Mouse (Mus musculus) left cerebral cortex, adult 9 months (tissue): ENCODE results near the gene Ddx25.
A peak's percentile ranks its signal among the peaks of the same experiment; 100 is the strongest.

ENCODE experiments used
- DNase-seq, 2 experiments: peaks; one replicate each; pipeline ENCODE4 v3.0.0; 2022; ENCODE audit warnings: low spot score in 2 of 2

The Ddx25 gene

DNA sequence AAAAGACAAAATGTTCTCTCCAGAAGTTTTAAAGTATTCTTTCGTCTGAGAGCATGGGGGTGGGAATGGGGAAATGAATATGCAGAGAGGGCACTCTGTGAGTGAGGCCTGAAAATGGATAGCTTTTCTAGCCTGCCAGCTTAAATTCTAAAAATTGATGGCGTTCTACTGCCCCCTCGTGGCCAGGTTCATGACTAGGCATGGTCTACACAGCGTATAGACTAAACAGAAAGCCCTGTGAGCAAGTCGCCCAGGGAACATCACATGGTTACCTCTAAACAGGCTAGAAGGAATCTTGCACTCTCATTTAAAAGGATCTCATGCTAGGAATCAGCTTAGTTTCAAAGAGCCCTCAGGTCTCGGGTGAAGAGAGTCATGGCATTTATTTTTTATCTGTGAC lies 16.8 kb downstream of the Ddx25 start:
- peak in 1 of 2 experiments; percentile 83 for DNase-seq

DNA sequence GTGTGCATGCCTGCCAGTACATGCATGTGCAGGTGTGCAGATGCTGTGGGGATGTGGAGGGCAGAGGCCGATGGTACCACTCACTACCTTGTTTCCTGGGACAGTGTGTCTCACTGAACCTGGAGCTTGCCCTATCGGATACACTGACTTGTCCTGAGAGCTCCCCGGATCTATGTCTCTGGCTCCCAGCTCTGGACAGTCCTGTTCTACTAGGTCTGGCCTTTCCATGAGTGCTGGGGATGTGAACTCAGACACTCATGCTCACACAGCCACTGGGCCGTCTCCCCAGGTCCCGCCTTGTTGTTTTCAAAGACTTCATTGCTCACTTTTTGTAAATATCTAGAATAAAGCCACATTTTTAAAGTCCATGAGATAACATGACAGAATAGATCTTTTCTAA lies 17.3 kb downstream of the Ddx25 start:
- DNase-seq: no peak

GRCm38 (mm10) chr9:35539001-35539750 lies 19.2 kb downstream of the Ddx25 start:
- DNase-seq: no peak

DNA sequence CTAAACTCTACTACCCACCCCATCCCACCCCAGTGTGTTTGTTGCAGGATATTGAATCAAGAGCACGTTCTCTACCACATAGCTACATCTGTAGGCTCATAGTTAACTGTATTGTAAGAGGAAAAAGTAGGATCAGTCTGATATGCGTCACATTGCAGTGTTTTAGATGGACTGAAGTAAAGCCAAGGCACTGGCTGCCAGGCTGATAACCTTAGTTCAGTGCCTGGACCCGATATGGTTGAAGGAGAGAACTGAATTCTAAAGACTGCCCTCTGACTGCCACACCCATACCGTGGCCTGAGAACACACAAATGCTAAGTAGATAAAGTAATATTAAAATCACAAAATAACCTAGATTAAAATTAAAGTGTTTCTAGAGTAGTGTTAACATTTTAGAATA lies 22.5 kb downstream of the Ddx25 start:
- no peak for DNase-seq

- DNase-seq: peak in 1 of 2 experiments; percentile 47
These were observed 23.2 kb downstream of the Ddx25 start for GRCm38 (mm10) chr9:35535110-35535509.

DNA sequence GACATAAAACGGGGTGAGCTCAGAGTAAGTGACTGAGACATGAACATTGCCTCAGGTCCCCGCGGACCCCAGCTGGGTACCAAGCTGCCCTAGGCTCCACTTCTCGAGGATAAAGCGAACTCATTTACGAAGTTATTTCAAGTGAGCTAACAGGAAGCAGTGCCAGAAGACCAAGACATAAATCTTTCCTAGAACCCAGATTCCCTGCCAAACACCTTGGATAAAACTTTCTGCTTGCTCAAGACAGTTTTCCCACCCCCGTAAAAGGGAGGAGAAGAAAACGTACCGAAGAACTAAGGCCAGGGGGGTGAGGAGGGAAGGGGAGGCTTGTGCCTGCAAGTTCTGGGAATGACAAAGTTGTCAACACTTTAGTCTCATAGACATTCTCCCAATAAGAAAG lies 25.1 kb downstream of the Ddx25 start:
- DNase-seq: no peak

DNA sequence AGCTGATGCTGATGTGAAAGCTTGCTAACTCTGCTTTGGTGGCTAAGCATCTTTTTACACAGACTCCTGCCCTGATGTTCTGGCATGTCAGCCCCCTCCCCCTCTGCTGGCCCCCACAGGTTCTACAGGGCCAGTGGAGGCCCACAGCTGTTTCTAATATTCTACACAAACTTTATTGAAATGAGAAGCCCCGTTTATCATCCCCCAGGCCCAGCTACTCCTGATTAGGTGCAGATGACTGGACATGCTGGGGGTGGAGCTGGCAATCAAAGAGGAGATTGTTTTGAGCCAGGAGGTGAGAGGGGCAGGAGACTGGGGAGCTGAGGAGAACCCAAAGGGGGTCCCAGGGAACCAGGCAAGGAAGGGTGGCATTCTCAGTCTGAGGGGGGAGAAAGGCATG lies 28.5 kb downstream of the Ddx25 start:
- DNase-seq: no peak

DNA sequence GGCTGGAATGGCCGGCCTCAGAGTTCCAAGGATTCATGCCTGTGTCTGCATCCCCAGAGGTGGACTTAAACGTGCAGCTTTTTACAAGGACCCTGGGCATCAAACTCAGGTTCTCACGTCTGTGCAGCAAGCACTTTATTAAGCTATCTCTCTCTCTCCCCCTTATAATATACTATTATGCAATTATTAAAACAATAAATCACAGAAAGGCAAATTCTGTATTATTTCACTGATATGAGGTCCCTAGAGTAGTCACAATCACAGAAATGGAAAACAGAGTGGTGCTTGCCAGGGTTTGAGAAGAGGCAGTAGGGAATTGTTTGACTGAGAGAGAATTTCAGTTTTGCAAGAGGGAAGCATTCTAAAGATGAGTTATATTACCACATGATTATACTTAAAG lies 29.2 kb downstream of the Ddx25 start:
- DNase-seq: no peak

DNA sequence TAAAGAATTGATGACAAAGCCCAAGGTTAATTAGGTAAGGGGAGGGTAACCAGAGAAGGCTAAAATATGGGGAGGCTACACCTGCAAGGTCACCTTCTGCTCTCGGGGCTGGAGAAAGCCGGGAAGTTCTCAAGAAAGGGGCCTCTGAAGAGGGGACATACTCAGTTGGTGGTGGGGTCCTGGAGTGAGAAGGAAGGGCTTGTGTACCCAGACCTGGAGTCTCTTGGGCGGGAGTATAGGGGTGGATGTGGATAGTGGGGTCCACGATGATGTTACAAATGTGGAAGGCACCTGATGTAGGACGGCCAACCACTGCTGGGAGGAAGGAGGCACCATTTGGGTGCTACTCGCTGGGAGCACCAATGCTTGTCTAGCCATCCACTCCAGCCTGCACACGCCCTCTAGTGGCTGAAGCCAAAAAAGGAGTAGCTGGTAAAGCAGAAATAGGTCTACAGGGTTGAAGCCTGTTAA lies 34.4 kb downstream of the Ddx25 start:
- DNase-seq: peak; percentile 48 to 85

DNA sequence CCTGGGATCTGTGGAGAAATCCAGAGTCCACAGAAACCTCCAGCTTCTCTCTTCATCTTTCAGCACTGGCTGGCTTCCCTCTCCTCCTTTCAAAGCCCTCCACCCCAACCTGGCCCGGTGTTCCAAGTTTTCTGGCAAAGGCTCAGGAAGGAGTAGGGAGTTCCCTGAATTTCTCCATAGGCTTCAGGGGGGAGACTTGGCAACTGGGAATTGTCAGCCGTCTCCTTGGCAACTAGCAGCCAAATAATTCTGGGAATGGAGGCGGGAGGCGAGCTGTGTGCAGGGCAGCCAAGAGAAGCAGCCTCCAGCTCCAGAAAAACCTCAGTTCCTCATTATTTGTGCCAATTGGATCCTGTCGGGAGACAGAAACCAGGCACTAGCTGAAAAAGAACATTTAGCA lies 34.8 kb downstream of the Ddx25 start:
- DNase-seq: peak; percentile 42 to 67

GRCm38 (mm10) chr9:35522821-35523515 lies 35.4 kb downstream of the Ddx25 start:
- DNase-seq: no peak

GRCm38 (mm10) chr9:35522241-35522640 lies 36.1 kb downstream of the Ddx25 start:
- DNase-seq: no peak

GRCm38 (mm10) chr9:35520631-35521348 lies 37.5 kb downstream of the Ddx25 start:
- no peak for DNase-seq

DNA sequence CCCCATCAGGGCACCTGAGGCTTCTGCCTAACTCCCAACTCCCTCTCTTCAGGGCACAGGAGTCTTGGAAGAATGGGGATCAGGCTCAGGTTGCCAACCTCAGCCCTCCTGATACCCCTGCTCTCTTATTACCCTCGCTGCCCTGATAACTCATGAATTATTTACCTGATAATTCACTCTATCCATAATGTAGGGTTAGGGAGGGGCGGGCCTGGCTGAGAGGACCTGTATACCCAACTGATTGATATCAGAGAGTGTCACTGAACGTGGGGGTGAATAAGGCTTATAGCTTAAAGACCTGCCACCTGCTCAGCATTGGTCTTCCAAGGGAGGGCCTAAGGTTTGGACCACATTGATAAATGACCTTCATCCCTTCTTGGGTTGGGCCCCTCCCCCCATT lies 40.2 kb downstream of the Ddx25 start, which contains the start of gene Gm1113:
Gm1113 (minus strand) TSS at position 101 of the 400 bp plus-strand sequence.
- DNase-seq: no peak

DNA sequence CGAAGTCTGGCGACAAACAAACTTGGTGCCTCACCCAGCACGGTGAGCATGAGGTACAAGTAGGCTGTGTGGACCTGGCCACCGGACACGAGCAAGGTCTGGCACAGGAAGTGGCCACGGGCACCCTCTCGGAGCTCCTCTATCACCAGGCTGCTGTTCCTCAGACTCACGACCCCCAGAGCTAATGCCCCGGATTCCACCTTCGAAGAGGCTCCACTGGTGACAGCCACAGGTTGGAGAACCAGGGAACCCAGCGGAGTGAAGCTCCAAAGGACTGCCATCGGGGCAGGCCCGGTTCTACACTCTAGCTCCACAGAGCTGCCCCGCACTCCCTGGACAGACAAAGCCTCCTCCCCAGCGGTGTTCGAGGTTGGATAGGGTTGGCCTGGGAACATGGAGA lies 41.6 kb downstream of the Ddx25 start:
- DNase-seq: no peak

DNA sequence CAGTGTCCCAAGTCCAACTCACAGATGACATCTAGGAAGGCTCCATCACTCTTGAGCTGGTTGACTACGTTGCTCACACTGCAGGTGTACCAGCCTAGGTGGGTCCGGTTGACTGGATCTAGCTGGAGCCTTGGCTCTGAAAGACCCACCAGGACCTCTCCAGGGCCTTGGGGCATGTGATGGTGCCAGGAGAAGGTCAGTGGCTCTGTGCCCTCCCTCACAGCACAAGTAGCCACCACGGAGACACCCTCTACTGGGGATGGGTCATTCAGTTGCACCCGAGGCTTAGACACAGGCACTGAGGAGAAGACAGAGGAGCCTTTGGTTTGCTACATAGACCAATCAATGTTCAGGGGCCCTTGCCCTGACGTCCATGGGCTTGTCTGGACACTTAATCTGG lies 42.1 kb downstream of the Ddx25 start:
- no peak for DNase-seq

DNA sequence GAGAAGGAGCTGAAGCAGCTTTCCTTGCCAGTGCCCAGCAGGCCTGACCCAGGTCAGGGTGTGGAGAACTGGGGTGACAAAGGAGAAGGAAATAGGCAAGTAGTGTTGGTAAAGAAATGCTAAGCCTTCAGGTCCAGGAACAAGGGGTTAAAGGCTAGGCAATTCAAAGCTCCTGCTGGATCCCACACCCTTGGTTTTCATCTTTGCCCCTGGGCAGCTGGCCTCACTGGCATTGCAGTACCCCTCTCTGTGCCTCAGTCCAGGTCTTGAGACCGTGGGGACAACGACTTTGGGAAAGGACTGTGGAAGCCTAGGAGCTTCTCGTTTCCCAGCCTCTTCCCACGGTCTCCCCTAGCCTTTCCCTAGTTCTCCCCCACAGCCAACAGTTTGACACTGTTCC lies 44.4 kb downstream of the Ddx25 start:
- no peak for DNase-seq

DNA sequence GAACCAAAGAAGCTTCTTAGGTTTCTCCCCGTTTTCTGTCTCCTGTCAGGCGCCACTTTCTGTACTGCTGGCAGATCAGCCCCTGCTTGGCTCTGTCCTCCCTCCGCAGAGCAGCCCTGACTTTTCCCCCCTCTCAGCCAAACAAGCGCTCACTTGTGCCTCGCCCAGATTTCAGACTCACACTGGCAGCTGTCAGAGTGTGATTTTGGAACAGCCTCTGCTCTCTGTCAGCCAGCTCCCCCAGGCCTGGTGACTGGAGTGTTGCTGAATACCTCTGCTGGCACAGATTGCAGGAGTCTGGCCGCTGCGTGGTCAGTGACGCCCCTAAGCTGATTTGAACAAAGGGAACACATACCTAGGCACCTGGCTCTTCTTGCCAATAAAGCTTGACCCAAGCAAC lies 50.1 kb downstream of the Ddx25 start:
- DNase-seq: peak in 1 of 2 experiments; percentile 33

GRCm38 (mm10) chr9:35502361-35503000 lies 55.8 kb downstream of the Ddx25 start:
- DNase-seq: no peak

- DNase-seq: no peak
These were observed 58.4 kb downstream of the Ddx25 start for GRCm38 (mm10) chr9:35499946-35500345.

- DNase-seq: no peak
These were observed 62.9 kb downstream of the Ddx25 start for GRCm38 (mm10) chr9:35495471-35495870.

DNA sequence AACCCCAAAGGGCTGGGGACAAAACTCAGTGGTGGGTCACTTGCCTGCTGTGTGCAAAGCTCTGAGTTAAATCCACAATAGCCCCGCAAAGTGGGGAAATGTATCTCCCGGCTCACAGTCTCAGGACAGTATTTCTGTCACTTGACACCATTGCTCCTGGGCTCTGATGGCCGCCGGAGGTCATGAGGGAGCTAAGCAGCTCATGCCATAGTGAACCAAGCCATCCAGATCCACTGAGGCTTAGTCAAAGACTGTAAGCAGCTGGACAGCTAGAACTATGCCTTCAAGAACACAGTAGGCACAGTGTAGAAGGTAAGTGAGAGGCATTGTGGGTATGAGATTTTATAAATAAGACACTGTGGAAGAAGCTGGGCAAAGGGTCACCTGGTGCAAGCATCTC lies 63.4 kb downstream of the Ddx25 start:
- DNase-seq: no peak
